In the genomic region with DNA sequence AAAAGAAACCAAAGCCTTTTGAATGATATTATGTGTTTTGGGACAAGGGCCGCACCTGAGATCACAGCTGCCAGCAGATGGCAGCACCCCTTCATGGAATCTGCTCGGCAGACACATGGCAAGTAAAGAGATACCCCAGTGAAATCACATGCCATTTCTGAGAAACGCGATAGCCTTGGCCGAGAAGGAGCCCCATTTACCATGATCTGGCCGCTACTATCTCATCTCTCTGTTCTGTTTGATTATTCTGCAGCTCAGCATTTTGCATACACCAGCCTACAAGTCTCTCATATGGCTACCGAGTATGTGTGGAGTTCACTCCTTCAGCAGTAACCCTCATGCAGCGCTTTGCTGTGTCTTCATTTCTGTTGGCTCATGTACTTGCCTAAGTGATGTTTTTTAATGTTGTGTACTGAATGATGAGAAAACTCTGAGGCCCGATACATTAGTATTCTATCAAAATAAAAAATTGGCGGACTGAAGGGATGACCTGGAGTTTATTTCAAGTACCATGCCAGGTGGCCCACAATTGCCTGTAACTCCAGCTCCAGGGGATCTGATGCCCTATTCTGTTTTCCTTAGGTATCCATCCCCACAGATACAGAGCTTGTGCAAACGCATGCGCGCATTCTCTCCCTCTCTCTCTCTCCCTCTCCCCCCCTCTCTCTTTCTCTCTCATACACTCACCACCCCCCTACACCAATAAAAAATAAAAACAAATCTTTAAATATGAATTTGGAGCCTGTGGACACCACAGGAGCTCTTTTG, we compare ENCODE assay signal across 8 mouse cellular contexts.
DNase-seq lines count a peak whose midpoint lies in the region; ATAC-seq and TF ChIP-seq lines count a peak whose summit lies in the region.

No protein-coding gene starts in this region.

- peak; percentile 92 for TF ChIP-seq CTCF in forebrain, postnatal 0 days (IDR thresholded peaks at IDR 0.05; ENCODE audit: low read depth)

- H3K27ac ChIP-seq in forebrain, postnatal 0 days (ENCODE audit: low read depth, low read length) = no peak overlapping the region

- no peak overlapping the region for H3K9ac ChIP-seq in forebrain, postnatal 0 days

- H3K27me3 ChIP-seq in forebrain, postnatal 0 days (ENCODE audit: insufficient read depth, low read length) = no peaks in the 10 kb centered on the region

- no peak overlapping the region for H3K4me3 ChIP-seq in forebrain, postnatal 0 days (ENCODE audit: low read depth, low read length)

- H3K4me1 ChIP-seq in forebrain, postnatal 0 days (ENCODE audit: insufficient read depth) = no peaks in the 10 kb centered on the region

- H3K9me3 ChIP-seq in forebrain, postnatal 0 days (ENCODE audit: low read length) = no peaks in the 10 kb centered on the region

- H3K36me3 ChIP-seq in forebrain, postnatal 0 days (ENCODE audit: insufficient read depth) = no peaks in the 10 kb centered on the region

- WGBS in forebrain, postnatal 0 days = 34% methylated on average over 13 of the region's 13 CpGs

- DNase-seq in MEL-GATA-1-ER (ENCODE audit: extremely low read depth, low read depth) = peak; percentile 31
- peak; percentile 23 for DNase-seq in cerebellum, adult 11-12 months
- peak; percentile 92 for DNase-seq in forebrain, postnatal 0 days
- DNase-seq in layer of hippocampus, adult 9-10 months (ENCODE audit: low spot score) = peak; percentile 81
- peak; percentile 60 for DNase-seq in lung, postnatal 25 days (ENCODE audit: low spot score)
- DNase-seq in retina, embryonic 14.5 days (ENCODE audit: low spot score) = peak; percentile 85
- DNase-seq in thymus, postnatal 36 days = peak; percentile 53 to 62

- peak; percentile 94 for ATAC-seq in forebrain, postnatal 0 days
- ATAC-seq in hematopoietic stem cell, adult 5-6 weeks (replicated peaks in 1 of 2; ENCODE audit: insufficient read depth in 1 of 2, low FRiP score in 2 of 2, low TSS enrichment in 1 of 2, low read depth in 1 of 2, poor library complexity in 2 of 2, severe bottlenecking in 2 of 2) = peak; percentile 95 to 98

- peak overlapping the region; percentile 39 for H3K4me2 ChIP-seq in forebrain, postnatal 0 days (ENCODE audit: low read depth)

Comparison
In these comparisons a context has a peak if more than half of its experiments do, and no peak if none do; other contexts are left out.
1. DNase-seq: peak in every context shown above with its lines; median percentile 92 in forebrain, postnatal 0 days; 85 in retina, embryonic 14.5 days; 81 in layer of hippocampus, adult 9-10 months; 60 in lung, postnatal 25 days; 58 in thymus, postnatal 36 days; 31 in MEL-GATA-1-ER; 23 in cerebellum, adult 11-12 months.